In the genomic region with DNA sequence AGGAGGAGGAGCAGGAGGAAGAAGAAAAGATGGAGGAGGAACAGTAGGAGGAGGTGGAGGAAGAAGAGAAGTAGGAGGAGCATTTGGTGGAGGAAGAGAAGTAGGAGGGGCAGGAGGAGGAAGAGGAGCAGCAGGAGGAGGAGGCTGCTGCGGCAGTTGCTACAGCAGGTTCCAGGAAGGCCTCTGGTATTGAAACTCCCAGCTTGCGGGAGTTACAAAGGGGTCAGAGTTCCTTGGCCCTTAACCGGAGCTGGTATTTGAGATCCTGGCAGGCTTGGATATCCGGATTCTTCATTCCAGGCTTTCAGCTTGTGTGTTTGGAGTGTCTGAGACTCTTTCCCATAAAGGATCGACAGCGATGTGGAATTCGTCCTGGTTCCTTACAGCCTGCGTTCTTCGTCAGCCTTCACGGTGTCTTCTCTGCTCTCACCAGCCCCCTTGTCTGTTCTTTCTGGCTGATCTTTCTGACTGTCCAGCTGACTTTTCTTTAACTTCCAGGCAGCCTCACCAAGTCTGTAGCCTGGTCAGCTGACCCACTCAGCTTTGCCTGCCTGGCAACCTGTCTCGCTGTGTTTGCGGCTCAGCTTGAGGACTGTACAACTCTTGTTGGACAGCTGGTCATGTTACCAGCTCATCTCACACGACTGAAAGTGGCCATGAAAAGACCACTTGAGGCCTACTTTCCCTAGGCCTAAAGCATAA, we compare ENCODE assay signal across 11 mouse cellular contexts. TPM values are rescaled to one million over a fixed set of nuclear protein-coding genes. Genes with fewer than 3 reads are reported as not detected.
DNase-seq lines count a peak whose midpoint lies in the region.
"Had no signal": no experiment of that assay in that cellular context is flagged by ENCODE, and none has a peak within 500 bp of the region (broad histone marks: within the 10 kb centered on the region; RNA-seq: fewer than 3 reads in every experiment).

No protein-coding gene starts in this region.

- peak; percentile 88 for DNase-seq in heart, adult 11 months
- no peak for DNase-seq in heart, postnatal 14 days
- peak; percentile 57 to 65 for DNase-seq in kidney, adult 8-10 months
- DNase-seq in kidney, postnatal 4 days, result peak; percentile 16 to 46
- DNase-seq in lung, postnatal 36 days, result peak; percentile 64
- DNase-seq in cerebellum, adult 18-20 months, result no peak
- DNase-seq in left cerebral cortex, adult 11 months (ENCODE audit: low spot score), result no peak
- no peak for DNase-seq in frontal cortex, postnatal 10 days (ENCODE audit: low spot score in 2 of 2)
- DNase-seq: adrenal gland, postnatal 10 days; cerebellum, postnatal 25 days; spleen, adult 18-20 months had no signal

- intact Hi-C loops in heart, postnatal 14 days (cut with DNase I), result no loop called here

RNA-seq across cellular contexts. Expression of a gene that starts 15.8 kb away (rescaled TPM):
- 10 to 100 TPM; 58.4 to 61.7 TPM for total RNA-seq in heart, postnatal 14 days (2021)

Comparison
In these comparisons a context has a peak if more than half of its experiments do, and no peak if none do; other contexts are left out.
1. DNase-seq: peak in heart, adult 11 months (single experiment), kidney, adult 8-10 months (2 of 2), kidney, postnatal 4 days (2 of 2) and lung, postnatal 36 days (single experiment); none in heart, postnatal 14 days (0 of 2), cerebellum, adult 18-20 months (0 of 2), left cerebral cortex, adult 11 months (single experiment) and frontal cortex, postnatal 10 days (0 of 2).